Mouse (Mus musculus) liver, embryonic 12.5 days (tissue): ENCODE results near the gene Gm28053. TPM values are rescaled to one million over a fixed set of nuclear protein-coding genes. Genes with fewer than 3 reads are reported as not detected.

Source experiments
- ATAC-seq: fragments of 200-750 bp; cut with Nextera tagmentation; 2 replicates; pipeline ENCODE4 v1.8.0; 2017; ENCODE audit warnings: moderate number of reproducible peaks, mild to moderate bottlenecking, moderate library complexity
- H3K27ac ChIP-seq: fragments of 300-500 bp; sonication (generic); 2 replicates; pipeline ENCODE4 v1.5.1; 2016; ENCODE audit warnings: mild to moderate bottlenecking
- H3K27me3 ChIP-seq: fragments of 300-500 bp; sonication (generic); replicated peaks from 2 replicates; pipeline ENCODE4 v1.6.1; 2016; ENCODE audit warnings: mild to moderate bottlenecking, moderate library complexity
- H3K36me3 ChIP-seq: fragments of 300-500 bp; sonication (generic); 2 replicates; pipeline ENCODE4 v1.6.1; 2016; ENCODE audit warnings: mild to moderate bottlenecking, moderate library complexity
- H3K4me1 ChIP-seq: fragments of 300-500 bp; sonication (generic); 2 replicates; pipeline ENCODE4 v1.6.1; 2016
- H3K4me2 ChIP-seq: fragments of 300-500 bp; sonication (generic); 2 replicates; pipeline ENCODE4 v1.6.1; 2016; ENCODE audit warnings: mild to moderate bottlenecking, moderate library complexity
- H3K4me3 ChIP-seq: fragments of 300-500 bp; sonication (generic); 2 replicates; pipeline ENCODE4 v1.5.1; 2016; ENCODE audit warnings: mild to moderate bottlenecking, moderate library complexity
- H3K9ac ChIP-seq: fragments of 300-500 bp; sonication (generic); 2 replicates; pipeline ENCODE4 v1.6.1; 2016; ENCODE audit warnings: mild to moderate bottlenecking, moderate library complexity
- H3K9me3 ChIP-seq: fragments of 300-500 bp; sonication (generic); replicated peaks from 2 replicates; pipeline ENCODE4 v1.6.1; 2016; ENCODE audit warnings: mild to moderate bottlenecking, moderate library complexity
- WGBS: fragments of 180-500 bp; shearing (Covaris S2); methylation state at CpG from one replicate; pipeline ENCODE4 v1.1.7; 2016; ENCODE audit not compliant: insufficient replicate concordance; 5-methylcytosine and 5-hydroxymethylcytosine counted together
- polyA plus RNA-seq: library from polyadenylated mRNA; unstranded; fragments of >200 nt; fragmentation: Nextera tagmentation; extraction: Ambion mirVana; gene quantifications from 2 replicates; pipeline ENCODE4 v1.2.1, GENCODE M21; 2016

The Gm28053 gene
- polyA plus RNA-seq, 1 experiment from 2014 or later: 1.2 TPM

DNA sequence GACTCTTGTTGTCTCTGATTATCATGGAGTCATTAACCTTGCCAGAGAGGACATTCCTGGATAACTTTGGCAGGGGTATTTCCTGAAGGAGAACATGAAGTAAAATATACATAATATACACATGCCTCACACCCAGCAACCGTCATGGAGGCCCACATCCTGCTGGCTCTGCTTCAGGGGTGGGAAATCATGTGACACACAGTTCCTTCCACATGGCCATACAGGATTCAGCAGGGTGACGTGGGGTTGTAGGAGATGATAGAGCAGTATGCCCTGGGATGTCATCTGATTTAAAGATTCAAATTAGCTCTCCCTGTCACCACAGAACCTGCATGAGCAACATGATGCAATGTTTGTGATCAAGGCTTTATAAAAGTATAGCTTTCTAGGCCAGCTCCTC is 69.5 kb downstream of the Gm28053 start:
- H3K4me1 ChIP-seq: no peaks in the 10 kb centered on the region
- no peaks in the 10 kb centered on the region for H3K27me3 ChIP-seq
- 61% methylated on average over 2 of the region's 2 CpGs for WGBS
- no peak for ATAC-seq
- H3K9me3 ChIP-seq: no peaks in the 10 kb centered on the region
- H3K4me2 ChIP-seq: no peak overlapping the region
- H3K9ac ChIP-seq: no peak overlapping the region
- H3K27ac ChIP-seq: no peak overlapping the region
- H3K36me3 ChIP-seq: no peaks in the 10 kb centered on the region
- no peak overlapping the region for H3K4me3 ChIP-seq

DNA sequence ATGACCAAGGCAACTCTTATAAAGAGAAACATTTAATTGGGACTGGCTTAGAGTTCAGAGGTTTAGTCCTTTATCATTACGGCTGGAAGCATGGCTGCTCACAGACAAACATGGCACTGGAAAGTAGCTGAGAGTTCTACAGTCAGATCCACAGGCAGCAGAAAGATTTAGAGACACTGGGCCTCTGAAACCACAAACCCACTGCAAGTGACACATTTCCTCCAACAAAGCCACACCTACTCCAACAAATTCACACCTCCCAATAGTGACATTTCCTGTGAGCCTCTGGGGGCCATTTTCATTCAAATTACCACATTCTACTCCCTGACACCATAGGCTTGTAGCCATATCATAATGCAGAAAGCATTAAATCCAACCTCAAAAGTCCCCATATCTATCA is 83.5 kb downstream of the Gm28053 start:
- Histone ChIP-seq H3K36me3 (no peaks in the 10 kb centered on the region), H3K27me3 (no peaks in the 10 kb centered on the region), H3K9ac (no peak overlapping the region), H3K4me1 (no peaks in the 10 kb centered on the region), H3K27ac (no peak overlapping the region), H3K4me3 (no peak overlapping the region), H3K9me3 (no peaks in the 10 kb centered on the region), H3K4me2 (no peak overlapping the region)
- no peak for ATAC-seq
- WGBS: 50% methylated on average over 1 of the region's 1 CpGs

Other genes with a start within 250 kb of the Gm28053 start
- gene Atp6v0e2, start 181.0 kb upstream of the Gm28053 start, polyA plus RNA-seq: 1.8 and 2.3 TPM in 2 replicates
- 1.6 and 3.1 TPM in 2 replicates for gene Lrrc61, start 163.8 kb upstream of the Gm28053 start, polyA plus RNA-seq
- 6.1 and 6.8 TPM in 2 replicates for gene Rarres2, start 145.8 kb upstream of the Gm28053 start, polyA plus RNA-seq
- gene Gm45021, start 129.0 kb upstream of the Gm28053 start, polyA plus RNA-seq: 0.44 TPM in 1 of 2 replicates, not detected in the other
- 11.8 and 13.2 TPM in 2 replicates for gene Repin1, start 124.7 kb upstream of the Gm28053 start, polyA plus RNA-seq
- not detected in 2 replicates for gene Gm44965, start 124.7 kb upstream of the Gm28053 start, polyA plus RNA-seq
- 2.0 and 2.2 TPM in 2 replicates for gene Zfp775, start 116.5 kb upstream of the Gm28053 start, polyA plus RNA-seq
- 0.30 and 0.50 TPM in 2 replicates for gene AI854703, start 91.8 kb upstream of the Gm28053 start, polyA plus RNA-seq
- 0.93 and 1.0 TPM in 2 replicates for gene Gimap8, start 71.4 kb upstream of the Gm28053 start, polyA plus RNA-seq
- gene Gimap9, start 42.5 kb upstream of the Gm28053 start, polyA plus RNA-seq: 11.4 and 12.9 TPM in 2 replicates
- 15.7 and 15.9 TPM in 2 replicates for gene Gimap4, start 34.1 kb upstream of the Gm28053 start, polyA plus RNA-seq
- 11.7 and 12.7 TPM in 2 replicates for gene Gimap6, start 10.4 kb upstream of the Gm28053 start, polyA plus RNA-seq
- 0.10 and 0.18 TPM in 2 replicates for gene Gimap7, start within 50 bp of the Gm28053 start, polyA plus RNA-seq
- 10.9 and 11.9 TPM in 2 replicates for gene Gimap1, start 20.4 kb downstream of the Gm28053 start, polyA plus RNA-seq
- 3.0 and 3.7 TPM in 2 replicates for gene Gimap5, start 27.6 kb downstream of the Gm28053 start, polyA plus RNA-seq
- not detected in 2 replicates for gene Gimap3, start 52.2 kb downstream of the Gm28053 start, polyA plus RNA-seq
- 48.3 and 53.2 TPM in 2 replicates for gene Tmem176a, start 122.3 kb downstream of the Gm28053 start, polyA plus RNA-seq
- gene Tmem176b, start 122.9 kb downstream of the Gm28053 start, polyA plus RNA-seq: 92.9 and 93.2 TPM in 2 replicates
- gene Aoc1, start 154.3 kb downstream of the Gm28053 start, polyA plus RNA-seq: not detected in 2 replicates
- not detected in 2 replicates for gene 1600015I10Rik, start 211.3 kb downstream of the Gm28053 start, polyA plus RNA-seq